Mouse (Mus musculus) small intestine, adult 2 months (tissue): ENCODE data around the gene Rassf3. TPM values are rescaled to one million over a fixed set of nuclear protein-coding genes. Genes with fewer than 3 reads are reported as not detected.

ENCODE experiments used
- H3K27ac ChIP-seq: fragments of 200-500 bp; 2 replicates; pipeline ENCODE4 v1.5.1; 2012; ENCODE audit warnings: low read depth, low read length, control low read depth, inconsistent platforms; ENCODE audit not compliant: insufficient read depth
- H3K27me3 ChIP-seq: fragments of 200-500 bp; 2 replicates; pipeline ENCODE4 v1.6.1; 2012; ENCODE audit warnings: mild to moderate bottlenecking, moderate library complexity, low read length, inconsistent platforms; ENCODE audit not compliant: control insufficient read depth, insufficient read depth
- H3K36me3 ChIP-seq: fragments of 200-500 bp; 2 replicates; pipeline ENCODE4 v1.6.1; 2012; ENCODE audit warnings: mild to moderate bottlenecking, low read length, control low read depth, inconsistent platforms; ENCODE audit not compliant: control insufficient read depth, insufficient read depth
- H3K4me1 ChIP-seq: fragments of 200-500 bp; 2 replicates; pipeline ENCODE4 v1.6.1; 2012; ENCODE audit warnings: low read length, inconsistent platforms, mixed read lengths; ENCODE audit not compliant: control insufficient read depth, insufficient read depth, insufficient read length
- H3K4me3 ChIP-seq: fragments of 200-500 bp; 2 replicates; pipeline ENCODE4 v1.5.1; 2012; ENCODE audit warnings: low read depth, mild to moderate bottlenecking, control low read depth, inconsistent platforms, low read length, moderate library complexity
- CTCF ChIP-seq: fragments of 200-500 bp; IDR thresholded peaks from 2 replicates; pipeline ENCODE4 v1.5.1; 2012; ENCODE audit warnings: low read depth, mild to moderate bottlenecking, control low read depth, inconsistent platforms, low read length, moderate library complexity, mixed read lengths; ENCODE audit not compliant: insufficient replicate concordance, insufficient read length; ENCODE audit errors: extremely low read depth
- POLR2A ChIP-seq: fragments of 200-500 bp; IDR thresholded peaks from 2 replicates; pipeline ENCODE4 v1.6.1; 2012; ENCODE audit warnings: low read depth, mild to moderate bottlenecking, control low read depth, inconsistent platforms, low read length, moderate library complexity
- WGBS: fragments of 180-500 bp; shearing (Covaris S2); methylation state at CpG from one replicate; pipeline ENCODE4 v1.1.7; 2018; 5-methylcytosine and 5-hydroxymethylcytosine counted together
- polyA plus RNA-seq: library from polyadenylated mRNA; depleted of rRNA; stranded (reverse); fragments of >200 nt; gene quantifications from 2 replicates; pipeline ENCODE4 v1.2.3, GENCODE M21; 2012

Rassf3 gene
- polyA plus RNA-seq, 1 experiment = 25.8 TPM

GRCm38 (mm10) chr10:121459124-121459853 is 16.9 kb downstream of the Rassf3 start:
- peak overlapping the region; percentile 33; the same call in 1 of the 2 replicates for H3K27ac ChIP-seq

GRCm38 (mm10) chr10:121458408-121458807 is 17.7 kb downstream of the Rassf3 start:
- TF ChIP-seq POLR2A = no peak
- TF ChIP-seq CTCF = no peak
- Histone ChIP-seq H3K27me3 (no peaks in the 10 kb centered on the region), H3K36me3 (0 out of 2 replicates have a peak, but pooled peaks cover 3% of the 10 kb centered on the region), H3K4me3 (no peak overlapping the region), H3K27ac (peak overlapping the region; percentile 74; the same call in 1 of the 2 replicates), H3K4me1 (peaks cover 46% of the 10 kb centered on the region)
- WGBS = 72% methylated on average over 9 of the region's 9 CpGs

More at GRCm38 (mm10) chr10:121459124-121459853, 16.9 kb downstream of the Rassf3 start:
- Histone ChIP-seq H3K4me3 (no peak overlapping the region), H3K4me1 (peaks cover 48% of the 10 kb centered on the region), H3K27me3 (no peaks in the 10 kb centered on the region), H3K36me3 (0 out of 2 replicates have a peak, but pooled peaks cover 5% of the 10 kb centered on the region)
- TF ChIP-seq CTCF = no peak
- TF ChIP-seq POLR2A = no peak
- WGBS = 36% methylated on average over 19 of the region's 19 CpGs

- H3K4me3 ChIP-seq = no peak overlapping the region
- TF ChIP-seq POLR2A = no peak
- no peak for TF ChIP-seq CTCF
- peaks cover 48% of the 10 kb centered on the region for H3K4me1 ChIP-seq
- peak overlapping the region; percentile 74 for H3K27ac ChIP-seq
- 34% methylated on average over 3 of the region's 3 CpGs for WGBS
- 0 out of 2 replicates have a peak, but pooled peaks cover under 1% of the 10 kb centered on the region for H3K36me3 ChIP-seq
- no peaks in the 10 kb centered on the region for H3K27me3 ChIP-seq
Measured at GRCm38 (mm10) chr10:121457381-121457780, 18.8 kb downstream of the Rassf3 start.

GRCm38 (mm10) chr10:121455517-121455916 is 20.6 kb downstream of the Rassf3 start:
- WGBS = 43% methylated on average over 3 of the region's 3 CpGs
- TF ChIP-seq POLR2A (no peak), CTCF (no peak)
- Histone ChIP-seq H3K4me3 (no peak overlapping the region), H3K27ac (peak overlapping the region; percentile 74), H3K36me3 (no peaks in the 10 kb centered on the region), H3K27me3 (no peaks in the 10 kb centered on the region), H3K4me1 (peaks cover 47% of the 10 kb centered on the region)

GRCm38 (mm10) chr10:121454708-121455475 is 21.3 kb downstream of the Rassf3 start:
- Histone ChIP-seq H3K36me3 (no peaks in the 10 kb centered on the region), H3K4me3 (no peak overlapping the region), H3K27ac (peak overlapping the region; percentile 74), H3K4me1 (peaks cover 47% of the 10 kb centered on the region), H3K27me3 (no peaks in the 10 kb centered on the region)
- TF ChIP-seq CTCF = no peak
- TF ChIP-seq POLR2A = no peak
- 40% methylated on average over 6 of the region's 6 CpGs for WGBS

- no peak for TF ChIP-seq POLR2A
- TF ChIP-seq CTCF = no peak
- Histone ChIP-seq H3K4me3 (no peak overlapping the region), H3K27ac (peak overlapping the region; percentile 71; the same call in 1 of the 2 replicates), H3K4me1 (peaks cover 43% of the 10 kb centered on the region), H3K36me3 (no peaks in the 10 kb centered on the region), H3K27me3 (no peaks in the 10 kb centered on the region)
- WGBS = 77% methylated on average over 8 of the region's 8 CpGs
Measured at GRCm38 (mm10) chr10:121454033-121454432, 22.1 kb downstream of the Rassf3 start.

GRCm38 (mm10) chr10:121445808-121446207 is 30.3 kb downstream of the Rassf3 start:
- 64% methylated on average over 8 of the region's 8 CpGs for WGBS
- Histone ChIP-seq H3K4me1 (peaks cover 7% of the 10 kb centered on the region; the same call in 1 of the 2 replicates), H3K4me3 (no peak overlapping the region), H3K27ac (peak overlapping the region; percentile 22; the same call in 1 of the 2 replicates), H3K27me3 (no peaks in the 10 kb centered on the region), H3K36me3 (0 out of 2 replicates have a peak, but pooled peaks cover 1% of the 10 kb centered on the region)
- TF ChIP-seq CTCF (no peak), POLR2A (no peak)
